Mouse (Mus musculus): ENCODE data around the gene Trpc7. TPM values are rescaled to one million over a fixed set of nuclear protein-coding genes. Genes with fewer than 3 reads are reported as not detected.

Gene Trpc7
- total RNA-seq (2023) = not detected

DNA sequence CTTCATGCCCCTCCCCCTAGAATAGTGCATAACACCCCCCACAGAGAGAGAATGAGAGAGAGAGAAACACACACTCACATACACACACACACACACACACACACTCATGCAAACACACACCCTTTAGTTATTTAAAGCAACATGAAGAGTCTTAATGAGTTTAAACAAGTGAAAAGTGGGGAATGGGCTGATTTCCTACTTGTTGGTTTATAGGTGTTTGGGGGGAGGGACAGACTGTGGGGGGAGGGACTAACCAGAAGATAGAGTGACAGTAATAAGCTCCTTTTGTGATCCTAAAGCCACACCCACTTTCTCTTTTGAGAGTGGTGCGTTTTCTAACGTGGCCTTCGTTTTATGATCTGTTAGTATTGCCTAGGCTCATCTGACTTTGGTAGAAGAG lies at the start of gene Trpc7:
TSS of gene Trpc7 (minus strand) at position 101 of the 400 bp plus-strand sequence.

GRCm38 (mm10) chr13:56753192-56753951 lies 142.4 kb downstream of the Trpc7 start, which contains the start of gene Gm45623:
Gene Gm45623 (minus strand): TSS chr13:56753827.

Other genes with a start within 250 kb of the Trpc7 start
- 10 to 100 TPM; 34.7 to 41.8 TPM for gene Smad5, start 193.0 kb downstream of the Trpc7 start, total RNA-seq (2023)
- gene Gm45623, start 142.2 kb downstream of the Trpc7 start, total RNA-seq (2023) = under 1 TPM in 1 of 2 experiments, not detected in 1; 0.49 TPM

Data from B cell, adult 67 days (primary cell).